Mouse (Mus musculus) gastrocnemius, postnatal 14 days (tissue): ENCODE measurements at regions not wholly inside any gene's neighbourhood (a gene's known extent, or its start where the extent isn't known, plus 50 kb on each side); places are given as distances from the start of the nearest gene placed in this dataset.

Experiments
- DNase-seq: peaks from one replicate; pipeline ENCODE4 v3.0.0; 2021; ENCODE audit warnings: mixed read lengths
- intact Hi-C: fragments of 180-260 bp; cut with DNase I; formaldehyde crosslinking; loops from one replicate; pipeline ENCODE4 v1.15.1; 2025; ENCODE audit warnings: low total_unique reads

DNA sequence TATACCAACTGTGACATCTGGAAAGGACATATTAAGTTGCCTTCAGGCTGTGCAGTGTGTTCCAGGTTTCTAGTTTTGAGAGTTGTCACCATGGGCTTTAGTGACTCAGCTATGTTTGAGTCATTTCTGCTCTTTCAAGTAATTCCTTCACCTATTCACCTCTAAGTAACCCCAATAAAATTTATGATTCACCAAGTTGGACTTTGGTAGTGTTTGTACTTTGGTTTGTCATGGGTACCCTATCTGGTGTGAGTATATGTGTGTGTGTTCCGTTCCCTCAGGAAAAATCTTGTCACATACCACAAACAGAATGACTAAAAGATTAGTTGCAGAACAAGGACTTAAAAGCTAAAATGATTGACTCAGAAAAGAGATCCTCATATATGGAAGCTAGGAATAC lies 76.8 kb upstream of the Crbn start:
- intact Hi-C loops = no loop called here
- no peak for DNase-seq

DNA sequence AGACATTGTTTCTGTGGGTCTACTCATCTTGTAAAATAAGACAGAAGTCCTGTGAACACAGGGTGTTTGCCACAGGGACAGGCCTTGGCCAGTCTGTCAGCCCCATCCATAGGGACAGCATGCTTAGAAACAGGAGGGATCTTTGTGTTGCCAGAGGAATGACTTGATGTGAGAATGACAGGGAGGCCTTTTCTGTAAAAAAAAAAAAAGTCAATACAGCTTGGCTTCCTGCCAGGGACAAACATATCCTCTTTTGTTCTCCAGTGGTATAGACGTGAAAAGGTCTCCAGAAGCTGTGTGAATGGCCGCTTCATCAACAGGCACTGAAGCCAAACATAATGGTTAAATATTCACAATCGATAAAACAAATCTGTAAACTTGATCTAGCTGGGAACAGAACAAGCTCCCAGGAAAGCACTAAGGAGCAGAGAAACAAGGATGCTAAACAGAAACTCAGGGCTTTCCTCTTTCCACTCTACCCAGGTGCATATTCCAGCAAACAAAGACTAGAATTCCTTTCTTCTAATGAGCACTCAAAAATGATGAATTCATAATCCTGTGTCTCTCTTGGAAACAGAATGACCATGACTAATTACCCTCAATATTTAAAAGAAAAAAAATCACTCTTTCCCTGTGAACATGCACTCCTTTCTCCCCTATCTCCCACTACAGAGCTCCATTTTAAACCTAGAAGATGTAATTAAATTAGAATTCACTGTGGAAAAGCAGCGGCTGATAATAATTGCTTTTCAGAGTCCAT lies 92.2 kb upstream of the Crbn start:
- intact Hi-C loops = no loop called here
- DNase-seq = no peak

DNA sequence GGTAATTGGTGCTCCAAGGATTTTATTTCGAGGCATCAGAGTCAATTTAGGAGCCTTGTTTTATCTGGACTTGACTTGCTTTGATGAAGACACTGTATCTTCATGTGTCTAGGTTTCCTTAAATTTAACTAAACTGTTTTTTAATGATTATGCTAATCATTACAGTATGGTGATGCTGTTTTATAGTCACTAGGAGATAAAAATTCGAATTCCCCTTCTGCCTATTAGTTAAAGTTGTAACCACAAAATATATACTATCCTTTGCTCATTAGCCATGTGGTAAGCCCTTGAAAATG lies 92.7 kb upstream of the Crbn start:
- intact Hi-C loops = no loop called here
- no peak for DNase-seq

DNA sequence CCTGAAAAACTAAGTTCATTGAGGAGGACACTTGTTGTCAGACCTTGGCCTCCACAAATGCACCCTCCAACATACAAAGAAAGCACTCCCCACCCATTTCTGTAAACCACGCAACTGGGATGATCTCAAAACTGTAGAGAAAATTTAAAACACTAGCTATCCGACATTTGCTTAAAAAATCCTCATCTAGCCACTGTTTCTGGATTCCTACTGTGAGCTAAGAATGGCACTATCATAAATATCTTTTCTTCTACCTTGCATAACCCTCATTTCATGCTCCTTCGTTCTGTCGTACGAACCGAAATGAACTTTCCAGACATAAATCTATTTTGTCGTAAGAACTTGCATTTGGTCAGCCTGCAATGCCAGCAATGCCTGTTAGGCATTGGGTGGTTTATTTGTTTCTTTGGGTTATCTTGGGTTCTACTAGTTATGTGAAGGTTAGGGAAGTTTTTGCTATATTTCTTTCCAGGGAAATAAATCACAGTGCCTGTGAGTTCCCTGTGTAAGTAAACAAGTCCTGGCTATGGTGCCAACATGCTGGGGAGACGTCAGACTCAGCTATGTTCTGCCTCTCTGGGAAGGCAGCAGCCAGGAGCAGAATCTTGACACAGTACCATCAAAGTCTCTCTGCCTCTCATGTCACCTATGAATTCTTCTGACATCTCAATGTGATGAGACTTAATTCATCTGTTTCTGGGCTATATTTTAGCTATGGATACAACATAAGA lies 104.2 kb upstream of the Crbn start:
- intact Hi-C loops = no loop called here
- no peak for DNase-seq

DNA sequence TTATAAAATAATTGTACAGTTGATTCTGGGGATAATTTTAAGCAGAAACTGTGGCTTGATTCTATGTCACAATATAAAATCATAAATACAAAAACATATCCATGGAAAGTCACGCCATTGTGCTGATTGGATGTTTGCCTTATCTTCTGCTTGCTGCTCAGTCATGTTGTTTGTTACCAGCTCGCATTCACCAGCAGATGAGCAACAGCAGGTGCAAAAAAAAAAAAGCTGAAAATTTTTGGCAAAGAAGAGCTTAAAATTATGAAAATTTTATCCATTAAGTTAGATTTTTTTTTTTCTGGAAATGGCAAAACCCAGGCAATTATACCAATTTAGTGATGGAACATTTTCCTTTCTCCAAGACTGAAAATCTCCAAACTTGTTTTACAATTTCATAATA lies 115.2 kb upstream of the Crbn start:
- intact Hi-C loops = no loop called here

DNA sequence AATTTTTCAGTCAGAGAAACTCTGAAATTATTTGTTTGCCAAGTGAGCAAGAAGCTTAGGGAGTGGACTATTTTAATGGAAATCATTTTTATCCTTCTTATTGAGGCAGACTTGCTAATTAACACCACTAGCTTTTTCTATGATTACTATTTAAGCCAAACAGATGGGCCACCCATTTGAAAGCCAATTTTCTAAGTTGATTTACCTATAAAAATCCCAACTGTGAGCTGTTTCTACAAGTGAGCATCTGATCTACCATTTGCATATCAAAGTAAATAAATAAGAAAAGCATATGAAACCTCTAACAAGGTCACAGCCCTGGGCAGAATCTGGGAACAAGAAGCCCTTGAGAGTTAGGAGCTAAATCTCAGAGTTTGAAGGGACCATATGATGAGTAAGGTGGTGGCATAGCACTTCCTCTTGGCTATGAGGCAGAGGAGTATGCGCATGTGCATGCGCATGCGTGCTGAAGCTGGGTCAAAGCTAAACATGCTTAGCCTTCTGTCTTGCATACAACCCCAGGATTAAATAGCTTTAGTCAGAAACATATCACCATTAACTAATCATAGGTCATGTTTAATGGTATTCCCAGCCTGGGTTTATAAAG lies 116.9 kb upstream of the Crbn start:
- no peak for DNase-seq
- intact Hi-C loops = no loop called here

More for the DNA sequence above, 115.2 kb upstream of the Crbn start:
- DNase-seq = no peak

DNA sequence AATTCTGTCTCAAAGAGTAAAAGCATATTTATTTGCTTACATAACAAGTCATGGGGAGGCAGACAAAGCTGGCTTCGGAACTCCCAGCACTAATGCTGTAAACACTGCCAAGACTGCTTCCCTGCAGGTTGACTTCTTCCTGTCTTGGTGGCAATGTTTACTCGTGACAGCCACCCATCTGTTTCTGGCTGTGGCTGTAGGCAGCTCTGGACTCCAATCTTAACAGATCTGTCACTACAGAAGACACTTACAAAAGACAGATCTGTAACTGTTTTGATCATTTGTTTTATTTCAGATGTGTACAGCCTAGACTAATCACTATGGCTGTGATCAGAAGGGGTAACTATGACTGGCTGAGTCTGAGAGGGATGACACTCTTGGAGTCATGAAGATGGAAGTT lies 121.1 kb upstream of the Crbn start:
- no peak for DNase-seq
- intact Hi-C loops = no loop called here

DNA sequence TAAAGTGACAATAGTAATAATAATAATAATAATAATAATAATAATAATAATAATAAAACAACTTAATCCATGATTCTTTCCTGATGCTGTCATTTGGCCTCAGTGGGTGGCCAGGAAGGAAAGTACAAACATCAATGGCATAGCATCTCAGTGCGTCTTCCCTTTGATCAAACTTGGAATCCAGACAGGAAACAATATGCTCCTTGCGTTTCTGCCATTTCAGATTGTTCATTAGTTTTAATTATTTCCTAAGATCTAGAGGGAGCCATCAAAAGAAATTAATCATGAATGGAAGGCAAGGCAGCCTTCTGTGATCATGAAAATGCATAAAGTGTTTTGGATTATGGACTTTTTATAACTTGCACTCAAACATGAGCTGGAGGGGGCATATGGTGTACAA lies 125.6 kb upstream of the Crbn start:
- DNase-seq = no peak
- intact Hi-C loops = no loop called here

DNA sequence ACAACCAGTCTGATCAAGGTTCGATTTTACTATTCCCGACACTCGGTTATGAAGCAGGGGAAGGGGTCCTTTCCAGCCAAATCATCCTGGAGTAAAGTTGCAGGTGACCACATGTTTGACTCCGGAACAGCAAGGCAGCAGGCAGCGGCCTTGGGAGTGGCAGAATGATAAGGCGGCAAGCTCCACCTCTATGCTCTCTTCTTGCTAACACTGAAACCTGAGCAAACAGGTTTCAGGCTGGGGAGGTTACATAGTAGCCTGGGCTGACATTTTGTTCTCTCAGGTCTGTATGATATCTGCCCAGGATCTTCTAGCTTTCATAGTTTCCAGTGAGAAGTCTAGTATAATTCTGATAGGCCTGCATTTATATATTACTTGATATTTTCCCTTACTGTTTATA lies 133.7 kb upstream of the Crbn start:
- intact Hi-C loops = no loop called here
- DNase-seq = no peak

DNA sequence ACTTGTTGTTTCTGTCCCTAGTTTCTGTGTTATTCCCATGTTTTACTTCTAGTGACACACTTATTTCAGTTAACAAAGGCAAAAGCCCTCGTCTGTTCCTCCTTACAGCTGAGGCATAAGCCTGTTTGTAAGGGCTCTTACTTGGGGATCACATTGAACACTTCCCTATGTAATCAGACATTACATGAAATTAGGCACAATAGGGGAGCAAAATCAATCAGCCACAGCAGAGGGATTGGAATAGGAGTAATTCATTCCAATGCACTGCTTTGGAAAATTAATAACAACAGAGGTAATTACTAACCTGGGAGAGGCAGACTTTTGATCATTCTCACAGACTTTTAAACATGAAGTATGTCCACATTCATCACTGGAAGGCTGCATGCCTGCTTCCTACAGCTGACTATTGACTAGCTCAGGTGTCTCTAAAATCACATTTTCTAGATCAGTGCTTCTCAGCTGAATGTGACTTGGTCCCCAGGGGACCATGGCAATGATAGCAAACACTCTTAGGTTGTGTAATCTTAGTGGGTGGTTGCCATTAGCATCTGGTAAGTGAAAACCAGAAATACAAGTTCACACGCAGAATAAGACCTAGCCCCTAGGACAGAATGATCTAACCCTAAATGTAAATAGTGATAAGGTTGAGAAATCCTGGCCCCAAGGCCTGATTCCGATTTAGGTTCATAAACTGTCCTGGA lies 146.5 kb upstream of the Crbn start:
- intact Hi-C loops = no loop called here
- no peak for DNase-seq

DNA sequence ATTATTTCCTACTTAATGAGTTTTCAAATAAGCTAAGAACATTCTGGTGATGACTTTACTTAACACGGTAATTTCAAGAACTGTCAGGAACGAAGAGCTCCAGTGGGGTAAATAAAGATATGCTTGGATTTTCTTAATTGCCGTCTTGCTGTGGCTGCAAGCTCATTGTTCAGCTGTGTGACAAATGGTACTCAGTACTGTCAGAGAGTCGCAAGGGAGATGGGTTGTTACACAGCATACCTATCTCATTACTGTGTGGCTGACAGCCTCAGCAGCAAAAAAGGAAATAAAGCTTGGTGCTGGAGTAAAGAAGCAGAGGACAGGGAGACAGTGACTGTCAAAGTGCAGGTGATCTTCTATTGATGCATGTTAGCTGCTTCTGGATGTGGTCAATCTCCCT lies 151.0 kb upstream of the Crbn start:
- no peak for DNase-seq
- intact Hi-C loops = no loop called here

DNA sequence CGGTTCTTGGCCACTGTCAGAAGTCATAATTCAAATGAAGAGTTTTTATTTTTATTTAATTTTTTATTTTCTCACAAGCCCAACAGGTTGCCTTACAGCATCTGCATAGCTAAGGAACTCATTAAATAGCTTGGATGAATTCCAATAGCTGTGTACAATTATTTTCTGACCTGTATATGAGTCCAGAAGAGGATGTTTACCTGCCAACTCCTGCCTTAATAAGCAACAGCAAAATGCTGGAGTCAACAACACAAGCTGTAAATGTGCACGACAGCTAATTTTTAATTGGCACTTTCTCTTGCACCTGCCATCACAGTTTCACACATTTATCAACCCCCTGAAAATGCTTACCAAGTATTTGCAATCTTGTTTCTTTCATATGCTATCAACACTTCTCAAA lies 161.4 kb upstream of the Crbn start:
- no peak for DNase-seq
- intact Hi-C loops = no loop called here

DNA sequence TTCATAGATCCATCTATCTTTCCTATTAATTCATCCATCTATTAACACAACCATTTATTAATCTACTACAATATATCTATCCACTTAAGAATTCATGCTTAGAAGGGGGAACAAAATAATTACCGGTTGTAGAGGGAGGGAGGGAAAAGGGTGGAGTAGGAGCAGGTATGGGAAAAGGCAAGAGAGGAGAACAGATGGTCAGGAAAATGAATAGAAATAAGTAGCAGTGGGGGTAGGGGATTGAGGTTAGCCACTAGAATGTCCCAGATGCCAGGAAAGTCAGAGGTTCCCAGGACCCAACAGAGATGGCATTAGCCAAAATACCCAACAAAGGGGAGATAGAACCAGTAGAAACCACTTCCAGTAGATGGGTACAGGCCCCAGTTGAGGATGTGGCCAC lies 164.5 kb upstream of the Crbn start:
- intact Hi-C loops = no loop called here
- no peak for DNase-seq

DNA sequence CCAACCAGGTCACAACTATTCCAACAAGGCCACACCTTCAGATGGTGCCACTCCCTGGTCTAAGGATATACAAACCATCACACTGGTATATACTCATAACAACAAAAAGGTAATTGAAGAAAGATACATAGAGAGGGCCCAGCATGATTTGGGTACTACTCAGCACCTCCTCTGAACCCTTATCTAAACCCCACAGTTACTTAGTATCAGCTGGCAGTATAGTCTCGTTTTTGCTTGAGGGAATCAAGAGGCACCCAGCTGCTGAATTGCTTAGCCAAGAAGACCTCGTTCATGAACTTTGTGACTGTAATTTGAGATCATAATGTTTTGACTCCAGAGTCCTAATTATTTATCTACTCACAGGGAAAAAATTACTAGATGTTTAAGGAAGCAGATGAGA lies 175.6 kb upstream of the Crbn start:
- DNase-seq = no peak
- intact Hi-C loops = no loop called here

DNA sequence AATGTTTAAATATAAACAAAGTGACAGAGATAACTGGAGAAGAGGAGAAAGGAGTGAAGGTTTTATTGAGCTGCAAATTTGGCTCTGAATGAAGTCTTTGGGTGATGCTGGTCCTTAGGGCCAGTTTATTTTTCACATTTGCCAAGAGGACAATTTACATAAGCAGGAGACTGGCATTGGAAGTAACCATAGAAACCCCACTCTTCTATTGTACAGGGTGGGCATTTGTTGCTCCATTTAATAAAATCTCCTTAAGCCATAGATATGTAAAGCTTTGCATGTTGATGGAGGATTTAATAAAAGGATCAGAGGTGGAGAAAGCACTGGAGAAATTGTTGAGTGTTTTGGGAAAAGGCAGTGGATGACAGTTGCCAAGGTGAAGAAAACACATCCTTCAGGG lies 178.8 kb upstream of the Crbn start:
- intact Hi-C loops = no loop called here
- DNase-seq = no peak

DNA sequence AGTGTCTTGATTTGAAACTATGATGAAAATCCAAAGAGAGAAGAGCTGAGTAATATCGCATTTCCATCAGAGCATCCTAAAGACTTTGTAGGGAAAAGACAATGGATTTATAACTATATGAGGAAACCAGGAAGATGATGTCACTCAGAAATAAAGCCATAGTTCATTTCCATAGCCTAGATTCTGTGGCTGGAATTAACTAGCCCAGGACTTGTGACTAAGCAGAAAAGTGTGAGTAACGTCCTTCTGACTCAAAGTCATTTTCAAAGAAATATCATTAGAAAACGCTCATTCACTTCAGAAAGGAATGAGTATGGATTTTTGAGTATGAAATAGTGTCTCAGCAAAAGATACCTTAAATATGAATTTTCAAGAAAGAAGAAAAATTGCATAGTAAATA lies 179.9 kb upstream of the Crbn start:
- no peak for DNase-seq
- intact Hi-C loops = no loop called here

DNA sequence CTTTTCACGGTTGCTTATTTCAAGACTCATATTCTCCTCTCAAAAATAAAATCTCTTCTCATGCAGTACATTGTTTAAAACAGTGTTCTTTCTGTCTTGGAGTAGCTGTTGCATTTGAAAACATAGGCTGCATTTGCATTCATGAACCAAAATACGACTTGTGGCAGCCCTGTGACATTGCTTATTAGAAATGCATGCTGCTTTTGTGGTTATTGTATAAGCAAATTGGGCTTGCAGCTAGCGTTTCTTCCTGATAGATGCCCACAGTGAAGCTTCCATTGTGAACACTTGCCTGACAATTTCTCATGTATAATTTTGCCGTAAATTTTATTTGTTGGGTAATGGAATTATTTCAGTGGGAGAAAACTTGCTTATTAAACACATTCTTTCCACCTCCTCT lies 180.3 kb upstream of the Crbn start:
- intact Hi-C loops = no loop called here

DNA sequence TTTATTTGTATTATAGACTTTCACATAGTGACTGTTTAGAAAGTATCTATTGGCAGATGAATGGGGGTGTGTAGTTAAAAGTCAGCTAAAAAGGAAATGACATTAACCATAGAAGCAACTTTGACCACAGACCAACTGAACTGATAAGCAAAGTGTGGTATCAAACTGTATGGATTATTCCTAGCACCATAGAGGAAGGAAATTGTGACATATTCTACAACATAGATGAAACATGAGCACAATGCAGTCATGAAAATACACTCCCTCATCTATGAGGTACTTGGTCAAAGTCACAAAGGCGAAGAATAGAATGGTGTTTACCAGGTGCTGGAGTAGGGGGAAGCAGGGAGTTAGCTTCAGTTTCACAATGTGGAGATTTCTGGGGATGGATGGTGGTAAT lies 181.4 kb upstream of the Crbn start:
- intact Hi-C loops = no loop called here
- DNase-seq = no peak

More for the DNA sequence above, 180.3 kb upstream of the Crbn start:
- DNase-seq = no peak

DNA sequence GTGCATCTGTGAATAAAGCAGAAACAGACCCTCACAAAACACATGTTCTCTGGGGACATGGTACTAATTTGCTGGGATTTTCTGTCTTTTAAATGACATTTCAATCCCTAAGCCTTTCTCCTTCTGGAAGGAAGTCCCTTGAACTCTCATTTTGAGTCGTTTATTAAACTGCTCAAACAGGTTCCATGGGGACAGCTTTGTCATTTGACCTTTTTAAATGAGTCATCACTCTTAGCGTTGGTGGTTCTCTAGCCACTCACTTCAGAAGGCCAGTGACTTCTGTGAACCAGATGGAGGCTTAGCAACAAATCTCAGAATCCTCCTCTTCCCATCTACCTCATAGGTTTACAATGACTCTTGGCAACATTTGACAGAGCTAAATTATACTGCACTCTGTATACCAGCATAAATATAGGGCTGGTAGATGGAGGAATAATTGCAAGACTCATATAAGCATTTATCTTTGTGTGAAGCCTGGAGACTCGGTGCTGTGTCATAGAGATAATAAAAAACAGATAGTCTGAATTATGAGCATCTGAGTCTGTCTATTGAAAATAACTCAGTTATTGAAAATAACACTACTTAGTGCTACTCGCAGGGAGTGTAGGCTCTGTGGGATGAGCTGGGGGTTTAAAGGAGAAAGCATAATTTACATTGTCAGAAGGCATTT lies 185.4 kb upstream of the Crbn start:
- intact Hi-C loops = no loop called here
- no peak for DNase-seq

DNA sequence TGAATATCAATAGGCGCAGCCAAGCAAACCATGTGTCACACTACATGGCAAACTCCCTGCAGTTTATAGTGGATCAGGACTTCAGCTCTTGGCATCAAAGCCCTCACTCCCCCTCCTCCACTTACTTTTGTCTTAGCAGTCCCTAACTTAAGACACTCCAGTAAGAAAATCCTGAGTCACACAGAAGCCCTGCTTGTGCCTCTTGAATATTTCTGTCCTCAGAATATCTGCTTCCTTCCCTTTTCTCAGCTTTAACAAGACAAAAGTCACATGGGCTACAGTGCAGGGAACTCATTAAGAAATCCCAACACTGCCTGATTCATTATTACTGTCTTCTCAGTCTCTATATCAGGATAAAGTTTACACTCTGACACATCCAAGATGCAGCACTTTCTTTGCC lies 191.7 kb upstream of the Crbn start:
- intact Hi-C loops = no loop called here
- no peak for DNase-seq
